Comparison of ENCODE assay signal across 23 mouse cellular contexts in genomic region chr9:30993106-30993505, GRCm38 (mm10). TPM values are rescaled to one million over a fixed set of nuclear protein-coding genes. Genes with fewer than 3 reads are reported as not detected.
"Had no signal": no experiment of that assay in that cellular context is flagged by ENCODE, and none has a peak within 500 bp of the region (broad histone marks: within the 10 kb centered on the region; RNA-seq: fewer than 3 reads in every experiment).

No protein-coding gene starts in this region.

- H3K4me1 ChIP-seq: liver, embryonic 15.5 days; lung, embryonic 15.5 days; megakaryocyte, embryonic 14.5 days; midbrain, embryonic 13.5 days; midbrain, embryonic 15.5 days; neural tube, embryonic 12.5 days had no signal

- H3K4me2 ChIP-seq: liver, embryonic 15.5 days; lung, embryonic 15.5 days; midbrain, embryonic 11.5 days; midbrain, embryonic 13.5 days; midbrain, embryonic 15.5 days; neural tube, embryonic 12.5 days had no signal

- H3K4me3 ChIP-seq: liver, embryonic 15.5 days; lung, embryonic 15.5 days; megakaryocyte, embryonic 14.5 days; midbrain, embryonic 13.5 days; midbrain, embryonic 15.5 days; neural tube, embryonic 12.5 days had no signal

- H3K27me3 ChIP-seq: liver, embryonic 15.5 days; lung, embryonic 15.5 days; midbrain, embryonic 13.5 days; midbrain, embryonic 15.5 days; neural tube, embryonic 12.5 days had no signal

- H3K27ac ChIP-seq: liver, embryonic 15.5 days; lung, embryonic 15.5 days; macrophage; midbrain, embryonic 13.5 days; midbrain, embryonic 15.5 days; neural tube, embryonic 12.5 days had no signal

- H3K9me3 ChIP-seq: liver, embryonic 15.5 days; lung, embryonic 15.5 days; megakaryocyte, embryonic 14.5 days; midbrain, embryonic 13.5 days; midbrain, embryonic 15.5 days; neural tube, embryonic 12.5 days had no signal

- ATAC-seq: liver, postnatal 0 days; lung, postnatal 0 days; midbrain, embryonic 13.5 days; midbrain, embryonic 15.5 days had no signal

- H3K9ac ChIP-seq: liver, embryonic 15.5 days; liver, postnatal 0 days; lung, embryonic 15.5 days; midbrain, embryonic 13.5 days; midbrain, embryonic 15.5 days; neural tube, embryonic 12.5 days had no signal

- H3K36me3 ChIP-seq: liver, embryonic 15.5 days; lung, embryonic 15.5 days; midbrain, embryonic 13.5 days; midbrain, embryonic 15.5 days; neural tube, embryonic 12.5 days had no signal

- DNase-seq: liver, postnatal 0 days; lung, adult 2 months; lung, postnatal 14 days; lung, postnatal 36 days; right cerebral cortex, adult 18-20 months; right cerebral cortex, postnatal 25 days; right cerebral cortex, postnatal 4 days; spleen, adult 18-20 months; thymus, adult 18-20 months; thymus, postnatal 14 days; thymus, postnatal 36 days had no signal

RNA-seq across cellular contexts. Expression of gene Adamts8, which starts 50.7 kb away (rescaled TPM):
- total RNA-seq: megakaryocyte progenitor cell, adult 5-6 weeks; monocyte, adult 5-6 weeks; neutrophil, adult 5-6 weeks had no signal
- polyA plus RNA-seq: macrophage had no signal
